Mouse (Mus musculus) right cerebral cortex, postnatal 25 days (tissue): ENCODE results near the gene Rps26.
A peak's percentile ranks its signal among the peaks of the same experiment; 100 is the strongest.

Experiments used
- DNase-seq: peaks from one replicate; pipeline ENCODE4 v3.0.0; 2022

Rps26 gene

DNA sequence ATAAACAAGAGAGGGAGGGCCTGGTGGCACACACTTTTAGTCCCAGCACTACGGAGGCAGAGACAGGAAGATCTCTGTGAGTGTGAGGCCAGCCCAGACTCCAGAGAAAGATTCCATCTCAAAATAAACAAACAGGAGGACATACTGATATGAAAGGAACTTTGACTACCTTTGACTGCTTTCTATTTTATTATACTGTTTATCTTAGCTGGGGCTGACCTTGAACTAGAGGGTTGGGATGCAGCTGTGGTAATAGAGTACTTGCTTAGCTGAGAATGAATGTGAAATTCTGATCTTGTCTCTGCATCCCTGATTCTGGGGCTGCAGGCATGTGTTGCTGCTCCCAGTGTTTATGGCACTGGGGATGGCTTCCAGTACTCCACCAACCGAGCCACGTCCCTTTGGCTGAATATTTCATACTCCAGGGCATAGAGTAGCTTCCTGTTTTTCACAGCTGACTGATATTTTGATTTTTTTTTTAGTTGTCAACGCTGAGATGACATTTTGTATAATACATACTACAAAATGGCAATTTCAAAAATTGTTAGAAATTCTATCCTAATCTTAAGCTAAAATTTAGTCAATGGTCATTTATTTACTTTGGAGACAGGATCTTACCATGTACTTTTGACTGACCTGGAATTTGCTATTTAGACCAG is 23.9 kb downstream of the Rps26 start:
- no peak for DNase-seq

DNA sequence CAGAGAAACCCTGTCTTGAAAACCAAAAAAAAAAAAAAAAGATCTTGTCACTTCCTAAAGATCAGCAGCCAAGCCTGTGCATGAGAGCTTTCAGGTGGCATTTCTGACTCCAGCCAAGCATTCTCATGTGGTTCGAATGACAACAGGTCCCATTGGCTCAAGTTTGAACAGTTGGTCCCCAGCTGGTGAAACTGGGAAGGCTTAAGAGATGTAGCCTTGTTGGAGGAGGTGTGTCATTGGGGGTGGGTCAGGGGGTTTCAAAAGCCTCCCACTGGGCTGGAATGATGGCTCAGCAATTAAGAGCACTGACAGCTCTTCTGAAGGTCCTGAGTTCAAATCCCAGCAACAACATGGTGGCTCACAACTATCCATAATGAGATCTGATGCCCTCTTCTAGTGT is 25.0 kb downstream of the Rps26 start:
- no peak for DNase-seq

DNA sequence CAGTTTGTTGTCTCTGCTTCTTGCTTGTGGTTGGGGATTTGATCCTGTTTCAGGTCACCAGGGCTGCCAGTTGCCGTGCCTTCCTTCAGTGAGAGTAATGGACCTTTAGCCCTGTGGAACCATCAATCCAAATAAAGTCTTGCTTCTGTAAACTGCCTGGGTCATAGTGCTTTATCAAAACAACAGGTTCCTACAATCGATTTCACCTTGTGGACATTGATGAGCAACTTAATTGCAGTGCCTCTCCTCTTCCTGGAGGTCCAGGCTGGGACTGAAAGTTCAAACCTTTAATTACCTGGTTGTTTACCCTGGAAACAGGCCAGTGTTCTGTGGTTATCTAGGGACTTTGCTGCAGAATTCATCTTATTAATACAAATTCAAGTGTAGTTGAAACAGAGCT is 28.1 kb downstream of the Rps26 start:
- no peak for DNase-seq

DNA sequence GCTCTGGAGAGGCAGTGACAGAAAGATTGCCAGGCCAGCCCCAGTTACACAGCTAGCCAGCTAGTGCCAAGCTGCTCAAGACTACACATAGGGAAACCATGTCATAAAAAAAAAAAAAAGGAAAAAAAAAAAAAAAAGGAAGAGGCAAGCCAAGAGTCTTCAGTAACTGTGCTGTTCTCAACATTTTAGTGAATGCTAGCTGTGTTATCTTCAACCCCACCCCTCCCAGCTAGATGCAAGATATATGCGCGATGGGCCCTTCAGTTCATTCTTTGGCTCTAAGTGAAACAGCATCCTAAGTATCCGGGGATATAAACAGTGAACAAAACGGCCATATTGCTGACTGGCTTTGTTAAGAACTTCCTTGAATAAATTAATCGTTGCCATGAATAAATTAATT is 33.8 kb downstream of the Rps26 start:
- DNase-seq = no peak

DNA sequence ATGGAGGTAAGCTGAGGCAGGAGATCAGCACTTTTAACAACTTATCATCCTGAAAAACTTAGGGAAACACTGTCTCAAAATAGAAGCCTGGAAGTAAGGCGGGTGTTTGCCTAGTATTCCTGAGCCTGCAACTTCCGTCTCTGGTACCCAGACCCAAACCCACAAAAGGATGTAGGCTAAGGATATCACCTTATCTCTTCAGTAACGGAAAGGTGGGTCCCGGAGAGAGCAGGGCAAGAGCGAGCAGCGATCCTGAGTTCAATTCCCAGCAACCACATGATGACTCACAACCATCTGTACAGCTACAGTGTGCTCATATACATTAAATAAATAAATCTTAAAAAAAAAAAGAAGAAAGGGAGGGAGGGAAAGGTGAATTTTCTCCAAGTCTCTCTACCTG is 35.1 kb downstream of the Rps26 start:
- DNase-seq = no peak

DNA sequence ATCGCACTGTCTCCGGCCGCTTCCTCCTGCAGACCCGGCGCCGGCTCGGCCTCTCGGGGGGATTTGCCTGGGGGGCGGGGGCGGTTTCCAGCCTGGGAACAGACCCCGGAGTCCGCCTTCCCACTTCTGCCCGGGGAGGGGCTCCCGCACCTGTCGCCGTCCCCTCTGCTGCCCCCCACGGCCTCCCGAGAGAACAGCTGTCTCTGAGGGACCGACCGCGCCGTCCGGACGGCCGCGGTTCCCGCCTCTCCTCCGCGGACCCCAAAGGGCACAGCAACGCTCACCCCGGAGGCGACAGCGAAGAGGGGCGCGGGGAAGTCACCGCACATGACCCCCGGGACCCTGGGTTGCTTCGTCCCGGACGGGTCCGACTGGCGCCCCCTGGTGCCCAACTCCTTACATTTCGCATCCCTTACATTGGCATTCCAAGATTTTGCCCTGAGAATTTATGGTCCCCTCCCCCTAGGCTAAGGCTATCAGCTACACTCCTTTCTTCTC is 36.3 kb downstream of the Rps26 start:
- DNase-seq = peak; percentile 23

DNA sequence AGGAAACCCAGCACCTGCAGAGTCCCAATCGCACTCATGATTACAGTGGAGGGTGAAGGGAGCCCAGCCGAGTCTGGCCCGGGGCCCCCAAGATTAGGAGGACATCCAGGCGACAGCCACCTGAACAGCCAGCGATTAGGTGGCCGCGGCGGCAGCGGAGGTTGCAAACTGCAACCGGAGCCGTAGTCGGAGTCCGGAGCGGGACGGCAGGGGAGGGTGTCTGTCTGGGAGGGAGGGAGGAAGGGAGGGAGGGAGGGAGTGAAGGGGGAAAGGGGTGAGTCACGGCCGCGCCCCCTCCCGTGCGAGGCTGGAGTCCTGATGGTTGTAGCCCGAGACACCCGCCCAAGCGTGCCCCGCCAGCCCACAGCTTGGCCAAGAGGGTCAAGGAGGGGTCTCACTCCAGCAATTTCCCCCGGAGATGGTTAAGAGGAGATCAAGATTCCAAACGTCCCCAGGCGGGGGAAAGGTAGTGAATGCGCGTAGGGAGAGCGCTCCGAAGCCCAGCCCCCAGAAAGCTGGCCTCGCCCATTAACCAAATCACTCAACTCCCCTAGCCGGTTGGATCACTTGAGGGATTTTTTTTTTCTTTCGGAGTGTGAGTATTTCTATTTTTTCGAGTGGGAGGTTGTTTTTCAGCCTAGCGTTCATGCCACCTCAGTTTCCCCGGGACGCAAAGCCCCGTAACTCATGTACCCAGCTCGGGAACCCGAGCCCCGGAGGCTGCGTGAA is 36.9 kb downstream of the Rps26 start, which contains the start of gene Erbb3:
Gene Erbb3, minus strand, starts transcription at position 189 of the 729 bp plus-strand sequence.
- DNase-seq = peak; percentile 9

DNA sequence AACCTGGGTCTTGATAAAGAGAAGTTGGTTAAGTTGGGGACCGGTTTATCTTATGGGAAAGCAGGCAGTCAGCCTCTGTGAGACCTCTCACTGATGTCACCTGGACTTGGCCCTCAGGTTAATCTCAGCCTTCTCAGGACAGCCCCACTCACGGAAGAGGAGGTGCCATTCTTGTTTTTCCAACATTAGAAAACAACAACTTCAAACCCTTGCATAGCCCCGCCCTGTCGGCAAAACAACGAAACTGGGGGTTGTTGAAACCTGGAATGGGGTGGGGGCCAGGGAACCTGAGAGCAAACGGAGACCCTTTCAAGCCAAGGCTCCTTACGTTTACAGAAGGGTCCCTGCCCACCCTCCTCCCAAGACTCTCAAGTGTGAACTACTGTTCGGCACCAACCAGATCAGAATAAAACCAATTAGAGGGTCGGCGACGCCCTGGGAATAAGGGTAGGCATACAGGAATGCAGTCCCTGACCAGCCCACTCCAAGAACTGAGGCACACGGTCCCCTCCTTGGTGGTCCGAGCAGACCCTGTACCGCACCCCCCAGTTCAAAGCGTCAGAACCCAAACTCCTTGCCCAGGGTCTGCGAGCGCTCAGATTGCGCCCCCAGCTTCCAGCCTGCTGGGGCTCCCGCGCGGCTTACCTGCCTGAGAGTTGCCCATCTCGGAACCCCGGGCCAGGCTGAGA is 37.6 kb downstream of the Rps26 start:
- peak; percentile 14 for DNase-seq

DNA sequence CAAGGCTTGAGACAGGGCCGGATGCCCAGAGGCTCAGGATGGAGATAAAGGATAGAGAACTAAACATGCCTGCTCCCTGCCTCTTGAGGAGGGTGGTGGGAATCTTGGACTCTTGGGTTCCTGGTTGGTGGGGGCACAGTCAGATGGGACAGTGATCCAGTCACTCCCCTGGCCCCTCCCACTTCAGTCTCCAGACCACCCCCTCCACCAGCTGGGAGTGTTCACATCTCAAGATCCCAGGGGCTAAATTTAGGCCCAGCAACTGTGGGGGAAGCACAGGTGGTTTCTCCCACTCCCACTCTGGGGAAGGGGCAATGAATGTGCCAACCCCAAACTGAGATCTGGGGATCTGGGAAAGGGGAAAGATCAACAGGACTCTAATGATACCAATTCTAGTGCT is 38.4 kb downstream of the Rps26 start:
- no peak for DNase-seq

DNA sequence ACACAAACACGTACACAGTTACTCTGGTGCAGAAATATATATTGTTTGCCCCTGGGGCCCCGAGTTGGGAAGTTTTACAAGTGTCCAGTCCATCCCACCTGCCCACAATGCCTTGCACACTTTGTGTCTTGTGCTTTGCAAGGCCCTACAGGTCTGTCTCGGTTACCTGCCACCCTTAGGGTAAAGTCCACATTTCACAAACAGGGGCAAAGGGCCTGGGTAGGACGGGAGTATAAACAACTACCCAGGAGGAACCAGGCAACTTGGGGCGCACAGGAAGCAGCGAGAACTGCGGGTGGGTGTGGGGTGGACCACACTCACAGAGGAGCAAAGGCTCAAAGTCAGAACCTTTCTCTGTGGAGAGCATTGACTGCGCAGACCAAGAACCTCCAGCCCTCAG is 38.9 kb downstream of the Rps26 start:
- no peak for DNase-seq

DNA sequence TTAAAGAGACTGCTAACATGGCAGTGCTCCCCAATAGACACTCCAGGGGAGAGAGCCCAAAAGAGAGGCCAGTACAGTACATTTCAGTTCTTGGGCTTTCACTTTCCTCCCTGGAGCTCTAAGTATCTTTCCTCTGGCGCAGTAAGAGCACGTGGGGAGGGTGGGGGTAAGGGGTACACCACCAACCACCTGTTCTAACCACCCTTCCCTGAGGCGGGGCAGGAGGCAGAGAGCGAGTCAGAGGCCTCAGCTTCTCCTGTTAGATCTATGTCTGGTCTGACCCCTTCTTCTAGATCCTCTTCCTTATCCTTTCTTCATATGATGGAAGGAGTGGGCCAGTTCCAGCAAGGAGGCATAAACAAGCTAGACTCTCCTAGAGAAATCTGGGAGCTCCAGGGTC is 39.4 kb downstream of the Rps26 start:
- DNase-seq = no peak

DNA sequence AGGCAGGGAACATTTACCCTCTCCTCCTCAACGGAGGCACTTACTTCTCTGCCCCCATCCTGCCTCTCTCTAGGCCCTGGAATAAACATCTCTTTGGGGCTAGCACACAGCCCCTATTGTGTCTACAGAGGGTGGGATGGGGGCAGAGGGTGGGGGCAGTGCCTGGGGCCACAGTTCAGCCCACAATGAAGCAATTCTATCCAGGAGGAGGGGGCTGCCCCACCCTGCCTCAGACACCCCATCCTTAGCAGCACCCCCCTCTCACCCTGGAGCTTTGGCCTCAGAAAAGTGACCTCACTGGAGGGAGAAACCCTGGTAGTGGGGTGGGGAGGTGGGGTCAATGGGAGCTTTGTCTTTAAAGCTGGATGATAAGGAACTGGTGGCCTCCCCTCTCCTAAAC is 40.0 kb downstream of the Rps26 start:
- DNase-seq = no peak

DNA sequence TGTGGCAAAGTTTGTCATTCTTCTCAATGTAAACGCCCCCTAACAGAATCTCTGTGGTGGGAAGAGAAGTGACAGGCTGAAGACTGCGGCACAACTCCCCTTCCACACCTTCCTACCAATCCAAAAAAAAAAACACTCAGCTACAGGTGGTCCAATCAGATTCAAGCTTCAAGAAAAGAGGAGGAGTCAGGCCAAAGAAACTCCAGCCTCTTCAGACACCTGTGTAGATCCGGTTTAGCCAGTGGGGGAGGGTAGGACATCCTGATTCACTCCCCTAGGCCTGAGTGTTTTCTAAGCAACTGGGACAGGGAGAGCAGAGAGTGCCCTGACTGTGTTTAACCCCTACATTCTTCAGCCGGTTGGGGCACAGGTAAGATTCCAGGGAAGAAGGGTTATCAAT is 42.2 kb downstream of the Rps26 start:
- DNase-seq = no peak

DNA sequence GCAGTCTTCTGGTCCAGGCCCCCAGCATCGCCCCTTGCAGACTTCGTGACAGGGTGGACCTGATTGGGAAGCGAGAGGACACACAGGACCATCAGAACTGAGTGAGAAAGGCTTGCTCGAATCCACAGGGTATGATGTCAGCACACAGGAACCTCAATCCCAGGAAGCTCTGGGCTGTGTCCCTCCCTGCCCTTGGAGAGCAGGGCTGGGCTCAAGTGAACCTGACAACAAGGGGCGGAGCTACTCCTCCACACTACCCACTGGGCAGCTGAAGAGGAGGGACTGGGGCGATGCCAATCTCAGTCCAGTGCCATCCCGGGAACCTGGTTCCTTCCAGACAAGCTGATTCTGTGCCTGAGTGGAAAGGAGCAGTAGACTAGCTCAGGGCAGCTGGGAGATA is 42.9 kb downstream of the Rps26 start:
- no peak for DNase-seq

DNA sequence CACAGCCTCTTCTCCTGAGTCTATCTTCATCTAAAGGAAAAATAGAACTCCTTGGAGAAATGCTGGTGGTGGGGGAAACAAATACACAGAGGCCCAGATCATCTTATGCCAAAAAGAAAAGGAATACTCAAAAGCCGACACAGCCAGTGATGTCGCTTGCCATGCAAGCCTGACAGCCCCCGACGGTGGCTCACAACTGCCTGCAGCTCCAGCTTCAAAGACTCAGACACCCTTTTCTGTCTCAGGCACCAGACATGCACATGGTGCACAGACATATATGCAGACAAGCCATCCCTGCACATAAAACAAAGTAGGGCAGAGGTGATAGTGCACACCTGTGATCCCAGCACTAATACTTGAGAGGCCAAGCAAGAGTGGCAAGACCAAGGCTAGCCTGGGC is 46.8 kb downstream of the Rps26 start:
- no peak for DNase-seq

DNA sequence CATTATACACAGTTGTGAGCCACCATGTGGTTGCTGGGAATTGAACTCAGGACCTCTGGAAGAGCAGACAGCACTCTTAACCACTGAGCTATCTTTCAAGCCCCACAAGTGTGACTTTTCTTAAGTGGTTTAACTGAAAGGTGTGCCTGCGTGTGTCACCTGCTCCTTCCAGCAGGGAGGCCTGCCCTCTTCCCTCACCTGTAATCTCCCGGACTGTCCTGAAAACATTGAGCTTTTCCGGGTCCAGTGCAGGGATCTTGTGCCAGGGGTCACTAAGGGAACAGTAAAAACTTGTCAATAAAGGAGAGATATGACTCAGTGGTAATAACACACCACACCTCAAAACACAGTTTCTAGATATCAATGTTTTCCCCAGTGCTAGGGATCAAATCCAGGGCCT is 47.2 kb downstream of the Rps26 start:
- no peak for DNase-seq

DNA sequence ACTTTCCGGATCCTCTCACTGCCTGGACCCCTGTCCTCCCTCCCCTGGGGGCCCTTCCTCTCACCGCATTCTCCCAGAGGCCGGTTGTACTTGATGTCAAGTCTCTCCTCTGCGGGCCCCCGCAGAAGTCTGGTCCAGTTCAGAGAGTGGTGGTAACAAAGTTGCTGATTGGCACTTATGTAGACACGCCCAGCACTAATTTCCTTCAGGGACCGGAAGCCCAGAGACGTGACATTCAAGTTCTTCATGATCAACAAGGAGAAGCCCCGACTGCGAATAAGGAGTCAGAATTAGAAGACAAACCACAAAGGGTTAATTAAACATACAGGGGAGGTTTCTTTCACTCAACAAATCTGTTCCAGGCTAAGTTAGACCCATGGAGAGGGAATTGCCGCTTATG is 48.2 kb downstream of the Rps26 start:
- DNase-seq = no peak

DNA sequence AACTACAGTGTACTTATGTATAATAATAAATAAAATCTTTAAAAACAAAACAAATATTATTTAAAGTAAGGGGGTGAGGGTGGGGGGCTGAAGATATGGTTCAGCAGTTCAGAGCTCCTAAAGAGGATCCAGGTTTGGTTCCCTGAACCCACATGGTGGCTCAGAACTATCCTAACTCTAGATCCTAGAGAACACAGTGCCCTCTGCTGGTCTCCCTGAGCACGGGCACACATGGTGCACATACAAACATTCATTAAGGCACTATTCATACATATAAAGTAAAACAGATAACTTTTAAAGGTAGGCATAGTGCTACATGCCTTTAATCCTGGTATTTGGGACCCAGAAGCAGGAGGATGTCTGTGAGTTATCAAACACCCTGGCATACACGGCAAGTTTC is 51.5 kb downstream of the Rps26 start:
- DNase-seq = no peak
